ENCODE assay signal across 23 mouse cellular contexts in the genomic region with DNA sequence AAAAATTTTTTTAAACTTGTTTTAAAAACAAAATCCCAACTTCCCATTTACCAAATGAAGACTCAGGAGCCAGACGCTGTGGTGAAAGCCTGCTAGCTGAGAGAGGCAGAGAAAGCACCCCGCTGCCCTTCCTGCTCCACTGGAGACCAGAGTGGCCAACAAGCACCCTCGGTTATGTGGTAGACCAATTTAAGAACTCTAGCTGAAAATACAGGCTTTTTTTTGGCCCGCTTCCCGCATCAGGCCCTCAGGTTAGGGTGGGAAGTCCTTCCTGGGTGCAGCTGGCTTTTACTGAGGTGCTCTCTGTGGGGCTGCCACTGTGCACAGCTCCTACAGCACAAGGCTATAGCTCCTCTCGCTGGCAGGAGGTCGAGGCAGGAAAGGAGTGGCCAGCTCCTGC.
"Had no signal": no experiment of that assay in that cellular context is flagged by ENCODE, and none has a peak within 500 bp of the region (broad histone marks: within the 10 kb centered on the region; RNA-seq: fewer than 3 reads in every experiment).

No protein-coding gene starts in this region.

- H3K27me3 ChIP-seq: liver, embryonic 12.5 days; liver, embryonic 15.5 days; lung, embryonic 15.5 days; midbrain, embryonic 12.5 days; midbrain, embryonic 15.5 days; neural tube, embryonic 12.5 days; neural tube, embryonic 15.5 days; stomach, embryonic 15.5 days had no signal

- ATAC-seq: hindbrain, postnatal 0 days; inflammation-experienced regulatory T-cells, adult 6 months; intestine, embryonic 16.5 days; liver, embryonic 12.5 days; midbrain, embryonic 15.5 days had no signal

- H3K9me3 ChIP-seq: limb, embryonic 12.5 days; liver, embryonic 12.5 days; liver, embryonic 15.5 days; lung, embryonic 15.5 days; midbrain, embryonic 12.5 days; midbrain, embryonic 15.5 days; neural tube, embryonic 12.5 days; neural tube, embryonic 15.5 days; stomach, embryonic 15.5 days had no signal

- H3K4me2 ChIP-seq: limb, embryonic 12.5 days; liver, embryonic 12.5 days; liver, embryonic 15.5 days; lung, embryonic 15.5 days; midbrain, embryonic 12.5 days; midbrain, embryonic 15.5 days; neural tube, embryonic 12.5 days; neural tube, embryonic 15.5 days; stomach, embryonic 15.5 days had no signal

- H3K9ac ChIP-seq: limb, embryonic 12.5 days; liver, embryonic 12.5 days; liver, embryonic 15.5 days; lung, embryonic 15.5 days; midbrain, embryonic 12.5 days; midbrain, embryonic 15.5 days; neural tube, embryonic 12.5 days; neural tube, embryonic 15.5 days; stomach, embryonic 15.5 days had no signal

- H3K4me1 ChIP-seq: limb, embryonic 12.5 days; liver, embryonic 12.5 days; liver, embryonic 15.5 days; lung, embryonic 15.5 days; midbrain, embryonic 12.5 days; midbrain, embryonic 15.5 days; neural tube, embryonic 12.5 days; neural tube, embryonic 15.5 days; stomach, embryonic 15.5 days had no signal

- DNase-seq: layer of hippocampus, adult 9-11 months; liver; lung, adult 18-20 months; lung, postnatal 10 days; lung, postnatal 36 days; right cerebral cortex, adult 18-20 months; right cerebral cortex, postnatal 14 days; spleen, adult 18-20 months; thymus, postnatal 25 days had no signal

- H3K27ac ChIP-seq: hindbrain, postnatal 0 days; layer of hippocampus, adult 2 months; left cerebral cortex, adult 2 months; limb, embryonic 12.5 days; liver, embryonic 12.5 days; liver, embryonic 15.5 days; lung, embryonic 15.5 days; midbrain, embryonic 12.5 days; midbrain, embryonic 15.5 days; neural tube, embryonic 12.5 days; neural tube, embryonic 15.5 days; stomach, embryonic 15.5 days had no signal

- H3K4me3 ChIP-seq: layer of hippocampus, adult 2 months; left cerebral cortex, adult 2 months; limb, embryonic 12.5 days; liver, embryonic 12.5 days; liver, embryonic 15.5 days; lung, embryonic 15.5 days; midbrain, embryonic 12.5 days; midbrain, embryonic 15.5 days; neural tube, embryonic 12.5 days; neural tube, embryonic 15.5 days; stomach, embryonic 15.5 days had no signal
